Mouse (Mus musculus) lung, postnatal 25 days (tissue): ENCODE data around the gene Gdi1.
"Not testable (repeated sequence)": the region's sequence is repeated elsewhere in the genome, so short reads cannot be mapped to it uniquely, and the experiment has no call there.

Source experiments
- DNase-seq: peaks from one replicate; pipeline ENCODE4 v3.0.0; 2022; ENCODE audit warnings: low spot score

Gdi1 gene

GRCm38 (mm10) chrX:74329215-74329671 lies 24.4 kb downstream of the Gdi1 start:
- no peak for DNase-seq

GRCm38 (mm10) chrX:74330166-74330930 lies 25.6 kb downstream of the Gdi1 start:
- DNase-seq = no peak

- no peak for DNase-seq
These were observed 48.1 kb downstream of the Gdi1 start for GRCm38 (mm10) chrX:74352645-74353466.

GRCm38 (mm10) chrX:74353467-74353770 lies 48.6 kb downstream of the Gdi1 start, which contains the start of gene Lage3:
Gene Lage3 (minus strand): TSS chrX:74353618.
- peak; percentile 82 for DNase-seq

- not testable (repeated sequence) for DNase-seq
These were observed 52.3 kb downstream of the Gdi1 start for GRCm38 (mm10) chrX:74357069-74357468.

GRCm38 (mm10) chrX:74359171-74359570 lies 54.4 kb downstream of the Gdi1 start:
- peak; percentile 29 for DNase-seq
